Mouse (Mus musculus) spleen, postnatal 36 days (tissue): ENCODE results near the gene Ubl4b.

Experiments used
- DNase-seq, 2 experiments: peaks; one replicate each; pipeline ENCODE4 v3.0.0; 2022; ENCODE audit warnings: low spot score in 2 of 2, mixed read lengths in 1 of 2

Ubl4b gene

GRCm38 (mm10) chr3:107520931-107521330 is 33.9 kb downstream of the Ubl4b start:
- no peak for DNase-seq

- DNase-seq: no peak
Observed at GRCm38 (mm10) chr3:107517631-107518108, 37.2 kb downstream of the Ubl4b start, which contains the start of gene Slc6a17. Gene Slc6a17 (minus strand): TSS chr3:107518018.

GRCm38 (mm10) chr3:107516776-107517630 is 37.9 kb downstream of the Ubl4b start:
- no peak for DNase-seq

- no peak for DNase-seq
Observed at GRCm38 (mm10) chr3:107515989-107516388, 38.9 kb downstream of the Ubl4b start.

DNA sequence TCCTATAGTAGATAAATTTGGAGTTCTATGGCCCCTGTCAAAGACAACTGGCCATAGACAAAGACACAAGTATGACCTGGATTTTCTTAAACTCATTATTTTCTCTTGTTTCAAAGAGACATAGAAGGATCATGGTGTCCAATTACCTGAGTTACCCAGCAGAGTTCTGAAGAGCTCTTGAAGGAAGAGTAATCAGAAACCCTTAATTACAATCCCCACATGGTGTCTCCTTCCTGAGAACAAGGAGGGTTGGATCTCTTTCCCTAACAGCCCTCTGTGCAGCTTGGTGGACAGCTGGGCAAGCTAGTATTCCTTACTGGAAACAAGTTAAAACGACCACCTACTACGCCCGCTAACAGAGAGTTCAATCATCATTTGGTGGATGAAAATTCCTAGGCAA is 43.5 kb downstream of the Ubl4b start:
- DNase-seq: no peak

- no peak for DNase-seq
Observed at GRCm38 (mm10) chr3:107508696-107509095, 46.2 kb downstream of the Ubl4b start.

DNA sequence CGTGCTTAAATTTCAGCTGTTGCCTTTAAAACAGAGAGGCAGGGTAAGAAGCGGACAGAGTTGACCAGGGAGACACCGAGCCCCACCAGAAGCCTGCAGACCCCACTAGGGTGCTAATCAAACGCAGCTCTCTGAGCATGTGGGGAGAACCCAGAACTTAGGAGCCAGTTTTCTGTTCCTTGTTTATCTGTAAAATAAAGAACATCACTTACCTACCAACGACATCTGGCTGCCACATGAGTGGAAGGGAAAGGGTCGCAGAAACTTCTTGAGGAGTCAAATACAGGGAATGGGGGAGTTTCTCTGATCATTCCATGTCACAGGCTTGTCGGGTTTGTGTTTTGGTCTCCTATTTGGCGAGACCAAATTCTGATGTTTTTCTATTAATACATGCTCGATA is 46.9 kb downstream of the Ubl4b start:
- DNase-seq: no peak

DNA sequence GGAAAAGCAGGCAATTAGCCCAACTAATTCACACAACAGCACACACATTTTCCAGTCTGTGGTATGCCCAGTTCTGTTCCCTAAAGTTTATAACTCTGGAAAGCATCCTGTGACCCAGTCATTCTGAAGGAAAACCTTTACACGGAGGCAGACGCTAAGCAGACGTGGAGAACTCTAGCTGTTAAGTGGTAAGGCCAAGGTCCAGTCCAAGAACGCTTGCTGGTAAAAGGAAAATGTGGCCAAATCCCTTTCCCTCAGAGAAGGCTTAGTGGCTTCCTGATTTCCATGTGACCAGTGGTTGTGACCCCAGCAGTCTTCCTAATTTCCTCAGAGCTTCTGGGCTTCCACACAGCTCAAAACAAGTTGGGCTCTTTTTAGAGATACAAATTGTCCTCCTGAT is 48.3 kb downstream of the Ubl4b start:
- no peak for DNase-seq

DNA sequence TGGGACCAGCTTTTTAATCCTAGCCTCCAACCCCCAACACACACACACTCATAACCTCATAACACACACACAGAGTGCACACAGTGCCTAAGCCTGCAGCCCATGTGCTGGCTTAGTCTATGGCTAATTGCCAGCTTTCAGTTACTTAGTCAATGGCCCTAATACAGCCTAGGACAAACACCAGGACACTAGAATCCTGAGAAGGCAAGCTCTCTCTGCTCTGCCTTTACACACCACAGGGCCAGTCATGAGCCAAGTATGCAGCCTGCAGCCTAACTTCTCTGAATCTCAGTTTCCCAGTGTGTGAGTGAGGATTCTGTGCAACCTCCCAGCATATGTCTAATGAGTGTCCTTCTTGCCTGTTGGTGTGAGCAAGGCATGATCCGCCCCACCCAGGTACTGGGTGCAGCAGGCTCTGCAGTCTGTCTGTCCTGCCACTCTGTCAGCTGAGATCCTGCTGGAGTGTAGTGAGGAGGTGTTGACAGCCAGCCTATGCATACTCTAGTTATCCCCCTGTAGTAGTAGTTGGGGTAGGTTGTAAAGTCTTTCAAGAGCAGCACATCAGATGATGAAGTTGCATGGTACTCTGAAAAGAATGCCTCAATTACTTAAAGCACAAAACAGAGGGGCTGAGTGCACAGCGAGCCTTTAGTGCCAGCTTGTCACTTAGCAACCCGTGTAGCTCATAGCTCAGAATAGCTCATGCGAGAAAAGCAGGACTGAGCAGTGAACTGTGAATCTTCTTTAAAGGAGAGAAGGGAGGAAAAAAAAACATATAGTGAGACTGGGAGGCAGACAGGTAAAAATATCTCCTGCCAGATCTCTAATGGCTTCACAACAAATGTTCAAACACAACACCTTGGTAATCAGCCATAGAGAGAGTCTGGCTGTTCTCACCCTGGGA is 49.2 kb downstream of the Ubl4b start:
- DNase-seq: no peak

GRCm38 (mm10) chr3:107504542-107504941 is 50.3 kb downstream of the Ubl4b start:
- no peak for DNase-seq

GRCm38 (mm10) chr3:107503716-107504115 is 51.2 kb downstream of the Ubl4b start:
- DNase-seq: no peak
